Mouse (Mus musculus) bone marrow macrophage, adult 2 months (primary cell): ENCODE results near the gene Hnrnpa3.

Experiments
- CTCF ChIP-seq: IDR thresholded peaks from 2 replicates; pipeline ENCODE4 v1.5.1; 2012; ENCODE audit warnings: low read depth, mild to moderate bottlenecking, low read length, moderate library complexity
- POLR2A ChIP-seq: IDR thresholded peaks from 2 replicates; pipeline ENCODE4 v1.6.1; 2012; ENCODE audit warnings: mild to moderate bottlenecking, low read depth, low read length, borderline replicate concordance

GRCm38 (mm10) chr2:75676567-75676966, 17.5 kb downstream of the Hnrnpa3 start:
- TF ChIP-seq CTCF: no peak
- TF ChIP-seq POLR2A: no peak
